Mouse (Mus musculus): ENCODE data around the gene Ing3.
A peak's percentile ranks its signal among the peaks of the same experiment; 100 is the strongest.

DNA sequence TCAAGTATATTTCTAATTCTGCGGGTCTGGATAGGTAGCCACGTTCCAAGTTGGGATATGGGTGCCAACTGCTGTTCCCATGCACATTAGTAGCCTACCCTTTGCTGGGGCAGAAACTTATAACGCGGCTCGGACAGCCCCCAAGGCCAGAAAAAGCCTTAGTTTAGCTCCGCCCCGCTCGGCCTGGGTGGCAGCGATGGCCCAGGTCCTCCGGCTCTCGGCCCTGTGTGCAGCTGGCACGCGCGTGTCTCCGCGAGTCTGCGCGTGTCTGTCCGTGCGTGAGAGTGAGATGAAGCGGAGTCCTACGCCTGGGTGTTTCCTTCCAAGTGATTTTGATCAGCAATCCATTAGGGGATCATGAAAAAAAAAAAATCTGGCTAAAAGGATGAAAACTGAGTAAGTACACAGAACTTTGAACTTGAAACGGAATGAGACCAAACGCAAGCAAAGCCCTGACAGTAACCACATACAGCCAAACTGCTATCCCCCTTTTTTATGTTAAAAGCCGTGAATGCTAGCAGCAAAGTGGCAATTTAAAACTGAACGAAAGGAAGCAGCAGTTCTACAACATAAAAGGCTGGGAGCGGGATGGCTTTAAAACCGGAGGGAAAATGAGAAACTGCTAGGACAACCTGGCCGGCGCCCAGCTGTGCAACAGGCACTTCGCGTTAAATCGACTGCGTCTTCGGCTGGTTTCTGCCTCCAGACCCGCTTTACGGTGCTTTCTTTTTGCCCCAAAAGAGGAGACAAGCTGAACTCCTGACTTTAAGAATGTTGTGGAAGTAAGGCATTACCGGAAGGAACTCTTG is 36.6 kb downstream of the Ing3 start, which contains the start of gene Cped1:
- 0 out of 2 replicates have a peak, but pooled peaks have one; percentile 29 for TF ChIP-seq POLR2A (IDR thresholded peaks at IDR 0.05; ENCODE audit: extremely low read depth, insufficient read depth, low read length)
- no peak for TF ChIP-seq CTCF (IDR thresholded peaks at IDR 0.05; ENCODE audit: low read depth, low read length)
